Mouse (Mus musculus) stomach, embryonic 15.5 days (tissue): ENCODE data around the gene Kxd1. TPM values are rescaled to one million over a fixed set of nuclear protein-coding genes. Genes with fewer than 3 reads are reported as not detected.

ENCODE experiments used
- ATAC-seq: fragments of 200-750 bp; cut with Nextera tagmentation; 2 replicates; pipeline ENCODE4 v1.8.0; 2017; ENCODE audit warnings: low read depth, moderate number of reproducible peaks, moderate TSS enrichment; ENCODE audit not compliant: insufficient read depth, low FRiP score
- H3K27ac ChIP-seq: fragments of 300-500 bp; sonication (generic); 2 replicates; pipeline ENCODE4 v1.5.1; 2015; ENCODE audit warnings: mild to moderate bottlenecking, inconsistent platforms
- H3K27me3 ChIP-seq: fragments of 300-500 bp; sonication (generic); replicated peaks from 2 replicates; pipeline ENCODE4 v1.6.1; 2015; ENCODE audit warnings: inconsistent platforms
- H3K36me3 ChIP-seq: fragments of 300-500 bp; sonication (generic); 2 replicates; pipeline ENCODE4 v1.6.1; 2015; ENCODE audit warnings: inconsistent platforms
- H3K4me1 ChIP-seq: fragments of 300-500 bp; sonication (generic); 2 replicates; pipeline ENCODE4 v1.6.1; 2015; ENCODE audit warnings: inconsistent platforms
- H3K4me2 ChIP-seq: fragments of 300-500 bp; sonication (generic); 2 replicates; pipeline ENCODE4 v1.6.1; 2015; ENCODE audit warnings: mild to moderate bottlenecking, inconsistent platforms
- H3K4me3 ChIP-seq: fragments of 300-500 bp; sonication (generic); replicated peaks from 2 replicates; pipeline ENCODE4 v1.5.1; 2015; ENCODE audit warnings: inconsistent platforms
- H3K9ac ChIP-seq: fragments of 300-500 bp; sonication (generic); 2 replicates; pipeline ENCODE4 v1.6.1; 2015; ENCODE audit warnings: inconsistent platforms
- H3K9me3 ChIP-seq: fragments of 300-500 bp; sonication (generic); 2 replicates; pipeline ENCODE4 v1.6.1; 2016; ENCODE audit warnings: inconsistent platforms
- WGBS: fragments of 180-500 bp; shearing (Covaris S2); methylation state at CpG from one replicate; pipeline ENCODE4 v1.1.7; 2015; 5-methylcytosine and 5-hydroxymethylcytosine counted together
- polyA plus RNA-seq: library from polyadenylated mRNA; unstranded; fragments of >200 nt; fragmentation: Nextera tagmentation; extraction: Ambion mirVana; gene quantifications from 2 replicates; pipeline ENCODE4 v1.2.1, GENCODE M21; 2015

Gene Kxd1
- polyA plus RNA-seq, 1 experiment from 2014 or later, result 58.5 TPM

- no peak for ATAC-seq
- Histone ChIP-seq H3K36me3 (no peaks in the 10 kb centered on the region), H3K9ac (0 out of 2 replicates have a peak overlapping the region, but pooled peaks have one; percentile 1), H3K9me3 (no peaks in the 10 kb centered on the region), H3K4me3 (no peak overlapping the region; the same call in 1 of the 2 replicates), H3K4me2 (peak overlapping the region; percentile 31; the same call in 1 of the 2 replicates), H3K27me3 (peaks cover 63% of the 10 kb centered on the region), H3K27ac (no peak overlapping the region), H3K4me1 (peaks cover 46% of the 10 kb centered on the region)
- WGBS, result 12% methylated on average over 23 of the region's 23 CpGs
These were observed 25.8 kb downstream of the Kxd1 start for GRCm38 (mm10) chr8:70501820-70502529.

DNA sequence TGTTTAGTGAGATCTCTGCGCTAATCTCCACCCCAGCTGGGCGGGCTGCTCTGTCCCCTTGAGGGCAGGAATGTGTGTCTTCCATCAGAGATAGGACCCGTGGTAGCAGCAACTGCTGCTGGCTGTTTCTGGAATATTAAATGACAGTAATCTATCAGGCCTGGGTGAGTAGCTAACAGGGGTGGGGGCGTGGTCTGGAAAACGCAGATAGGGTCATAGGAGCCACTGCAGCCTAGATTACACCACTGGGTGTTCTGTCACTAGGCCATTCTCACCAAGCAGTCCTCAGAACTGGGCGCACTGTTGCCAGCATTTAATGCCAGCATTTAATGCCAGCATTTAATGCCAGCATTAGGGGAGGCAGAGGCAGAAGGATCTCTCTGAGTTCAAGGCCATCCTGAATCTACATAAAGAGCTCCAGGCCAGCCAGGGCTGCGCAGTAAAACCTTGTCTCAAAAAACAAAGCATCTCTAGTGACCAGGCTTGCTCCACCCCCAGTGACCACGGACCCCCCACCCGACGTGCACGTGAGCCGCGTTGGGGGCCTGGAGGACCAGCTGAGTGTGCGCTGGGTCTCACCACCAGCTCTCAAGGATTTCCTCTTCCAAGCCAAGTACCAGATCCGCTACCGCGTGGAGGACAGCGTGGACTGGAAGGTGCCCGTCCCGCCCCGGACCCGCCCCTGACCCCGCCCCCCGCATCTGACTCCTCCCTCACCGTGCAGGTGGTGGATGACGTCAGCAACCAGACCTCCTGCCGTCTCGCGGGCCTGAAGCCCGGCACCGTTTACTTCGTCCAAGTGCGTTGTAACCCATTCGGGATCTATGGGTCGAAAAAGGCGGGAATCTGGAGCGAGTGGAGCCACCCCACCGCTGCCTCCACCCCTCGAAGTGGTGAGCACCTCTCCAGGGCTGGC, 27.1 kb downstream of the Kxd1 start:
- peaks cover 77% of the 10 kb centered on the region for H3K27me3 ChIP-seq
- H3K36me3 ChIP-seq, result no peaks in the 10 kb centered on the region
- H3K9ac ChIP-seq, result no peak overlapping the region
- peak overlapping the region; percentile 47 for H3K4me2 ChIP-seq
- no peaks in the 10 kb centered on the region for H3K9me3 ChIP-seq
- WGBS, result 9% methylated on average over 39 of the region's 39 CpGs
- H3K4me1 ChIP-seq, result peaks cover 42% of the 10 kb centered on the region
- H3K4me3 ChIP-seq, result peak overlapping the region; percentile 19
- ATAC-seq, result peak; percentile 12; the same call in 1 of the 2 replicates
- no peak overlapping the region for H3K27ac ChIP-seq

- peaks cover 98% of the 10 kb centered on the region for H3K27me3 ChIP-seq
- no peak overlapping the region for H3K9ac ChIP-seq
These were observed 32.0 kb downstream of the Kxd1 start for GRCm38 (mm10) chr8:70495771-70496062.

GRCm38 (mm10) chr8:70495001-70495770, 32.6 kb downstream of the Kxd1 start:
- Histone ChIP-seq H3K4me2 (no peak overlapping the region), H3K27ac (no peak overlapping the region), H3K9me3 (no peaks in the 10 kb centered on the region), H3K36me3 (no peaks in the 10 kb centered on the region), H3K9ac (no peak overlapping the region), H3K4me1 (peaks cover 30% of the 10 kb centered on the region), H3K27me3 (peaks cover 98% of the 10 kb centered on the region), H3K4me3 (no peak overlapping the region; the same call in 1 of the 2 replicates)
- no peak for ATAC-seq
- 8% methylated on average over 20 of the region's 21 CpGs for WGBS

More at GRCm38 (mm10) chr8:70495771-70496062, 32.0 kb downstream of the Kxd1 start:
- no peak for ATAC-seq
- Histone ChIP-seq H3K9me3 (no peaks in the 10 kb centered on the region), H3K4me3 (no peak overlapping the region; the same call in 1 of the 2 replicates), H3K27ac (no peak overlapping the region), H3K36me3 (no peaks in the 10 kb centered on the region), H3K4me1 (peaks cover 32% of the 10 kb centered on the region), H3K4me2 (no peak overlapping the region)
- WGBS, result 10% methylated on average over 12 of the region's 12 CpGs

DNA sequence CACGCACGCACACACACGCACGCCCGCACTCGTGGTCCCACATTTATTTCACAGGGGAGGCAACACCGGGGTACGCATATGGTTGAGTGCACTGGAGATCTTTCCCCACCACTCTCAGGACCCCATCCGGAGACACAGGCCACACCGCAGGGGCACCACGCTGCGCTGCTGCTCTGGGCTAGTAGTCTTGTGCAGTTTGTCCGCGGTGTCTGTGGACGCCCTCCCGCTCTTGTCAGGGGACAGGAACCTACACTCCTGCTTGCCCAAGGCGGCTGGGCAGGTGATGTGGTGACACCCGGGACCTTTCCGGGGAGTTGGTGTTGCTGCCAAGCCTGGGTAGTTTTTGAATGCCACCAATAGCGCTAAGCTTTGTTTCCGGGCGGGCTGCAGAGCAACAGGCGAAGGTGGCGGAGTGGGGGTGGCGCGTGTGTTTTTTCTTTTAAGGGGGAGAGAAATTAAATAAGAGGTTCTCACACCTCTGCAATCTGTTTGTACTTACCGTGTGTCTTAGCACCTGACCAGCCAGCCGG, 33.3 kb downstream of the Kxd1 start:
- Histone ChIP-seq H3K27ac (no peak overlapping the region), H3K4me1 (peaks cover 35% of the 10 kb centered on the region), H3K4me3 (peak overlapping the region; percentile 12; the same call in 1 of the 2 replicates), H3K9me3 (no peaks in the 10 kb centered on the region), H3K4me2 (peak overlapping the region; percentile 82; the same call in 1 of the 2 replicates), H3K9ac (no peak overlapping the region), H3K36me3 (no peaks in the 10 kb centered on the region), H3K27me3 (peaks cover 98% of the 10 kb centered on the region)
- ATAC-seq, result no peak
- WGBS, result 4% methylated on average over 28 of the region's 28 CpGs

GRCm38 (mm10) chr8:70493692-70494415, 33.9 kb downstream of the Kxd1 start:
- Histone ChIP-seq H3K9me3 (no peaks in the 10 kb centered on the region), H3K36me3 (no peaks in the 10 kb centered on the region), H3K4me1 (peaks cover 42% of the 10 kb centered on the region), H3K9ac (no peak overlapping the region), H3K4me3 (peak overlapping the region; percentile 39), H3K4me2 (peak overlapping the region; percentile 82), H3K27me3 (peaks cover 98% of the 10 kb centered on the region), H3K27ac (no peak overlapping the region)
- ATAC-seq, result no peak
- WGBS, result 1% methylated on average over 47 of the region's 47 CpGs

DNA sequence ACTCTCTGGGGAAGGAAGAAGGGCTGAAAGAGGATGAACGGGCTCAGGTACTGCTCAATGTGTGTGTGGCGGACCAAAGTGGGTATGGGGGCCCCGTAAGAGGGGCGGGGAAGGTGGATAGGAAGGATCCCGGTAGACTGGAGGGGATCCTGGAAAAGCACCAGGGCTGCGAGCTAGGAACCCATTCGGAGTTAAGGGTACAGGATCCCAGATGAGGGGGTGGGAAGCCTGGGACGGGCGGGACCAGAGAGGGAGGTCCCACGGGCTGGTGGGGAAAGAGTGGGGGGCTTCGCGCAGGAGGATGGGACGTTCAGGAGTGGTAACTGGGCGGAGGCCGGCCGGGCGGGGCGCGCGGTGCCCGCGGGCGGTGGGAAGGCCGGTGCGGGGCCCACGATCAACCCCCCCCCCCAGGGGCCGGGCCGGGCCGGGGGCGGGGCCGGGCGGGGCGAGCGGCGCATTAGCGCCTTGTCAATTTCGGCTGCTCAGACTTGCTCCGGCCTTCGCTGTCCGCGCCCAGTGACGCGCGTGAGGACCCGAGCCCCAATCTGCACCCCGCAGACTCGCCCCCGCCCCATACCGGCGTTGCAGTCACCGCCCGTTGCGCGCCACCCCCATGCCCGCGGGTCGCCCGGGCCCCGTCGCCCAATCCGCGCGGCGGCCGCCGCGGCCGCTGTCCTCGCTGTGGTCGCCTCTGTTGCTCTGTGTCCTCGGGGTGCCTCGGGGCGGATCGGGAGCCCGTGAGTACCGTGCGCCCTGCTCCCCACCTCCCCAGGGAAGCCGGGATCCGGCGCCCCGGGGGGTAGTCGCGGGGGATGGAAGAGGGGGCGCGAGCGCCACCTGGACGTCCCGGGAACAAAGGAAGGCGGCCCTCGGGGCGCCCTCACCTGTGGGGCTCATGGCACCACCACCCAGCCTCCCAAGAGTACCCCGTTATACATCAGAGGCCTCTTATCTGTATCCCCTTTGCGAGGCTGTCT, 34.8 kb downstream of the Kxd1 start, which contains the start of gene Crlf1:
Gene Crlf1 (plus strand): TSS at position 495 of the 977 bp plus-strand sequence.
- Histone ChIP-seq H3K4me3 (peak within 1 kb of the TSS; percentile 39), H3K27ac (no peak within 1 kb of the TSS), H3K9ac (no peak within 1 kb of the TSS), H3K4me1 (peaks cover 51% of the 10 kb centered on the region), H3K36me3 (no peaks in the 10 kb centered on the region), H3K27me3 (peaks cover 98% of the 10 kb centered on the region), H3K9me3 (no peaks in the 10 kb centered on the region), H3K4me2 (peak within 1 kb of the TSS; percentile 82)
- no peak for ATAC-seq
- under 1% methylated on average over 70 of the region's 93 CpGs for WGBS

DNA sequence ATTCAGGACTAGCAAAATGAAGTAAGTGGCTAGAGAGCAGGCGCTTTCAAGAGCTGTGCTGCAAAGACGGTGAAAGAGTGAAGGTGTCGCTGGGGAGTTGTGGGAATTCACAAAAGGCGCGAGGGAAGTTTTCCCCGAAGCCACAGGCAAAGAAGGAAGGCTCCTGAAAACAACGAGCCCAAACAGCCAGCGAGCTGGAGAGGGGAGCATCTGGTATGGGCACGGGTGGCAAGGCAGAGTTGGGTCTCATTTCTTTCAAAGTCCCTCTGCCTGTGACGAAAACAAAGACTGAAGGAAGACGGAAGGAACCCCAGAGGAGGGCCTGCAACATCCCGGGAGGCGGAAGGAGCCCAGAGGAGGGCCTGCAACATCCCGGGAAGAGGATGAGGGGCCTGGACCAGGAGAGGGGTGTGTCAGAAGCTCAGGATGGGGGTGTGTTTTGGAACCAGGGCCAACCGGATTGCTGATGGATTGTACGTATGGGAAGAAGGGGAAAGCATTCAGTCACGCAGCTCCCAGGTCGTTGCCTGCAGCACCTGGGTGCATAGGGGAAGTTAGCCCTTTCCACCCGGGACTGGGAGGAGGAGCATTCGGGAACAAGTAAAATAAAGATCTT, 36.8 kb downstream of the Kxd1 start:
- peaks cover 96% of the 10 kb centered on the region for H3K27me3 ChIP-seq
- no peak overlapping the region for H3K4me3 ChIP-seq
- no peak overlapping the region for H3K9ac ChIP-seq
- ATAC-seq, result no peak
- H3K27ac ChIP-seq, result no peak overlapping the region
- H3K36me3 ChIP-seq, result no peaks in the 10 kb centered on the region
- H3K4me1 ChIP-seq, result peaks cover 57% of the 10 kb centered on the region
- no peak overlapping the region; the same call in 1 of the 2 replicates for H3K4me2 ChIP-seq
- WGBS, result 9% methylated on average over 20 of the region's 20 CpGs
- no peaks in the 10 kb centered on the region for H3K9me3 ChIP-seq

DNA sequence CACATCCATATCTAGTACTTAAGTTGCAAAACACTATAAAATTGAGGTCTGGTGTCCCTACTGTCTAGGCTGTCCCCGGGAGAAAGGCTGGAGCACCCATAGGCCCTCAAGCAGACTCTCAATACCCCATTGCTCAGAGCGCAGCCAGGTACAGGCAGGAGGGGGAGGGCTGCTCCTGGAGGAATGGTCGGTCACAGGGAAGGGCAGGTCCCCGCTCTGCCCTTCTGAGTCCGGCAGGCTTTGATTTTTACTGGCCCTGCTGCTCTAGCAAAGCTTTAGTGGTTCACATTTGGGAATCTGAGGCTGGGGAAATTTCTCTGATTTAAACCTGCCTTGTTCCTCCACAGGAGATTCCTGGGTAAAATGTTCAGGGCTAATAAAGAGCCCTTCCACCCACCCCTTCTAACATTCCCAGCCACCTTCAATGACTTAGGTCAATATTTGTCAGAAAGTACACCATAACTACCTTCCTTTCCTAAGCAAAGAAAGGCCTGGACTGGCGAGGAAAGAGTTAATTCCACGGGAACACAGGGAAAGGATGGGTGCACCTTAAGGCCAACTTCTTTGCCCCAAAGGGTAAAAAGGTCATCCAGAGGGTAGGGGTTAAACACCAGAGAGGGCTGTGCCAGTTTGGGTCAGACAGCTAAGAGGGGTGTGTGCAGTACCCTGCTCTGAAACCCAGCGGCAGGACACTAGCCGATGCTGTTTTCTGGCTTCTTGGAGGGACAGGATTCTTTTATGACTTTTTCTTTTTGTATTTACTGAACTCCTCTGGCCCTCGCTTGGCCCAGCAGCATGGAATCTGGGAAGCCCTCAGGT, 37.5 kb downstream of the Kxd1 start:
- H3K4me1 ChIP-seq, result peaks cover 57% of the 10 kb centered on the region
- ATAC-seq, result no peak
- H3K27ac ChIP-seq, result no peak overlapping the region
- peaks cover 96% of the 10 kb centered on the region for H3K27me3 ChIP-seq
- H3K36me3 ChIP-seq, result no peaks in the 10 kb centered on the region
- 25% methylated on average over 10 of the region's 10 CpGs for WGBS
- no peak overlapping the region for H3K9ac ChIP-seq
- peak overlapping the region; percentile 65; the same call in 1 of the 2 replicates for H3K4me2 ChIP-seq
- peak overlapping the region; percentile 35 for H3K4me3 ChIP-seq
- no peaks in the 10 kb centered on the region for H3K9me3 ChIP-seq
